Mouse (Mus musculus) heart, embryonic 16.5 days (tissue): ENCODE measurements at regions not wholly inside any gene's neighbourhood (a gene's known extent, or its start where the extent isn't known, plus 50 kb on each side); places are given as distances from the start of the nearest gene placed in this dataset.

ENCODE experiments used
- ATAC-seq: fragments of 200-750 bp; cut with Nextera tagmentation; replicated peaks from 2 replicates; pipeline ENCODE4 v1.8.0; 2017; ENCODE audit warnings: moderate number of reproducible peaks; ENCODE audit not compliant: insufficient read depth, low FRiP score; ENCODE audit errors: extremely low read depth
- H3K27ac ChIP-seq: fragments of 300-500 bp; sonication (generic); 2 replicates; pipeline ENCODE4 v1.5.1; 2014; ENCODE audit warnings: mild to moderate bottlenecking, low read length, control low read depth, moderate library complexity
- H3K27me3 ChIP-seq: fragments of 300-500 bp; sonication (generic); 2 replicates; pipeline ENCODE4 v1.6.1; 2014; ENCODE audit warnings: low read length, mixed read lengths; ENCODE audit not compliant: control insufficient read depth, insufficient read depth
- H3K36me3 ChIP-seq: fragments of 300-500 bp; sonication (generic); 2 replicates; pipeline ENCODE4 v1.6.1; 2014; ENCODE audit not compliant: control insufficient read depth, insufficient read depth
- H3K4me1 ChIP-seq: fragments of 300-500 bp; sonication (generic); 2 replicates; pipeline ENCODE4 v1.6.1; 2014; ENCODE audit warnings: low read length, mixed read lengths; ENCODE audit not compliant: control insufficient read depth, insufficient read depth
- H3K4me2 ChIP-seq: fragments of 300-500 bp; sonication (generic); 2 replicates; pipeline ENCODE4 v1.6.1; 2014; ENCODE audit warnings: low read depth, mild to moderate bottlenecking, control low read depth, low read length
- H3K4me3 ChIP-seq: fragments of 300-500 bp; sonication (generic); 2 replicates; pipeline ENCODE4 v1.5.1; 2014; ENCODE audit warnings: mild to moderate bottlenecking, control low read depth, low read length
- H3K9ac ChIP-seq: fragments of 300-500 bp; sonication (generic); 2 replicates; pipeline ENCODE4 v1.6.1; 2014; ENCODE audit warnings: low read length, control low read depth
- H3K9me3 ChIP-seq: fragments of 300-500 bp; sonication (generic); replicated peaks from 2 replicates; pipeline ENCODE4 v1.6.1; 2016; ENCODE audit warnings: low read length; ENCODE audit not compliant: control insufficient read depth
- WGBS: fragments of 180-500 bp; shearing (Covaris S2); extraction: QIAGEN DNeasy Blood & Tissue Kit; methylation state at CpG from one replicate; pipeline ENCODE4 v1.1.7; 2014; 5-methylcytosine and 5-hydroxymethylcytosine counted together

DNA sequence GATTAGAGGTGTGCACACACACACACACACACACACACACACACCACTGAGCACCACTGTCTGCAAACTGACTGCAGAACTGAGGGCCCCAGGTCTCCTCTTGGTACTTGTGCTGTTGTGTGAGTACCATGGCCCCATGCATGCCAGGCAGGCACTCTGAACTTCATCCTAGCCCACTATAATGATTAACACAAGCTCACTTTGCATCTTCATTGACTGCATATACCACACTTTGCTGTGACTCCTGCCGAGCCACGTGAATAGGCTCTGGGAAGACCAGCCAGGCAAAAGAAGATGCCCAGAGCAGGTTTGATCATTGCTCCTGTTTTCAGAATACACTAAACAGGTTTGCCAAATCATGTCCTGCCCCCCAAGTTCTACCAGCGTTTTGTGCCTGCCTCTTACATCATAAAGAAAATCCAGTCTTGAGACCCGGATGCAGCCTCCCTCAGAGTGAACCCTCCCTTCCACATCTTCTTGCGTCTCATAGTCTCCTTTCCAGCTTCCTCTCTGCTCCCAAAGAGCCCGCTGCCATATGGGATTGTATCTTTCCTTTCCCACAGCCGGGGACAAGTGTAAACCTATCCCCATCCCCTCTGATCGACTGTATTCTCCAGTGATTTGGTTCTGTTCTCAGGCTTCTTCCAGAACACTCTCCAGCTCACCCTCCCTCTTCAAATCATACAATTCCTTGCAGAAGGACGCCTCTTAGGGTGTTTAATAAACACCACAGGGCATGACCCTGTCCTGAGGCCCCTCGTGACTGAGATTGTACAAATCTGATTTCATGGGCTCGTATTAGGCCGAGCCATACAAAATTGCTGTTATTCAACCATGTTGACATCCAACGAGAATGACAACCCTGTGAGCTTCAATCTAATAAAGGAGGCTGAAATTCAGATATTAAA lies 215.6 kb upstream of the Jarid2 start:
- no peak overlapping the region for H3K4me2 ChIP-seq
- no peaks in the 10 kb centered on the region for H3K36me3 ChIP-seq
- no peak overlapping the region for H3K9ac ChIP-seq
- no peaks in the 10 kb centered on the region for H3K4me1 ChIP-seq
- H3K27me3 ChIP-seq: no peaks in the 10 kb centered on the region
- WGBS: 79% methylated on average over 13 of the region's 13 CpGs
- no peak overlapping the region for H3K27ac ChIP-seq
- no peak for ATAC-seq
- H3K4me3 ChIP-seq: no peak overlapping the region
- H3K9me3 ChIP-seq: no peaks in the 10 kb centered on the region

DNA sequence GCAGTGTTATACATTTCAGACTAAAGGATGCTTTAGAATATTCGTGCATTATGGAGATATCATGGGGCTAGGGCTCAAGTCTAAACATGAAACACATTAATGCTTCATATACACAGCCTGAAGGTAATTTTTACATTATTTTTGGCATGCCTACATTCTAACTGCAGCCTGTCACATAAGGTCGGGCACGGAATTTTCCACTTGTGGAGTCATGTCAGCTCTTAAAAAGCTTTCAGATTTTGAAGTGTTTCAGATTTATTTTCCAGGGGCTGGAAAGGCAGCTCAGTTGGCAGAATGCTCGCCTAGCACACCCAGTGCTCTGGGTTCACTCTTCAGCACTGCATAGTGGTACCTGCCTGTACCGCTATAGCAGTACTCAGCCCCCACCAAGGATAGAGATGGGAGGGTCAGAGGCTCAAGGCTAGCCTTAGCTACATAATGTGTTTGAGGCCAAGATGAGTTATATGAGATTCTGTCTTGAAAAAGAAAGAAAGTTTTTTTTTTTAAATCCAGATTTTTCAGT lies 214.6 kb upstream of the Jarid2 start:
- Histone ChIP-seq H3K27me3 (no peaks in the 10 kb centered on the region), H3K4me2 (no peak overlapping the region), H3K36me3 (no peaks in the 10 kb centered on the region), H3K4me1 (no peaks in the 10 kb centered on the region), H3K27ac (no peak overlapping the region), H3K9ac (no peak overlapping the region), H3K9me3 (no peaks in the 10 kb centered on the region), H3K4me3 (no peak overlapping the region)
- WGBS: 52% methylated on average over 5 of the region's 5 CpGs
- ATAC-seq: no peak

DNA sequence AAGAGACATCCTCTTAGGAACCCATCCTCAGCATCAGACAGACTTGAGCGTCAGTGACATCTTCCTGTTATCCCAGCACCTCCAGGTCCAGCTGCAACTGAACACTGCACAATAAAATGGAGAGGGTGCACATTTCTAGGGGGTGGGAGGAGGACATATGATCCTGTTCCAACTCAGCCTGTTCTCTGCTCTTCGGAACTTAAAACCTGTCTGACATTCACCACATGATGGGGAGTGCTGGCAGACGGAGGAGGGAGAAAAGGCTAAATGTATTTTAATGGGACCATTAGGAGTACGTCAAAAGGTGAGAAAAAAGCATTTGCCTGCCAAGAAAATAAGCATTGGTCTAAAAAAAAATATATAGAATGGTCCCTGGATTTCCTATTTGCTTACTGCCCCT lies 212.4 kb upstream of the Jarid2 start:
- no peak for ATAC-seq
- 78% methylated on average over 4 of the region's 4 CpGs for WGBS

DNA sequence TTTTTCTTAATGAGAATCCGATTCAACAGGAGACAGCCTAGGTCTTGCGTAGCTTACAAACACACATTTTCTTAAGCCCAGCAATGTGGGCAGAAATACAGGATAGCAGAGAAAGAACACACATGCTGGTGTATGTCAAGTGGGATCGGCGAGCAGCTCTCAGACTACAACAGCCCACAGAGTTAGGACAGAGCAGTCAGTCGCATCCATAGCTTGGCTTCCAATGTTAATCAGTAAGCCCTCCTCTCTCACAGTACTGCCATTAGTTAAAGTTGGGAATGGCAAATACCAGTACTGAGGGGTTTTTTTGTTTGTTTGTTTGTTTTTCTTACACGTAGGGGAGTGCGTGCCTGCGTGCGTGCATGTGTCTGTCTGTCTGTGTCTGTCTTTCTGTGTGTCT lies 212.0 kb upstream of the Jarid2 start:
- no peak overlapping the region for H3K27ac ChIP-seq
- no peak overlapping the region for H3K4me3 ChIP-seq
- H3K9ac ChIP-seq: no peak overlapping the region
- H3K9me3 ChIP-seq: no peaks in the 10 kb centered on the region
- 86% methylated on average over 9 of the region's 9 CpGs for WGBS
- no peaks in the 10 kb centered on the region for H3K36me3 ChIP-seq
- no peak overlapping the region for H3K4me2 ChIP-seq
- ATAC-seq: no peak
- H3K4me1 ChIP-seq: no peaks in the 10 kb centered on the region
- no peaks in the 10 kb centered on the region for H3K27me3 ChIP-seq

More for the DNA sequence above, 212.4 kb upstream of the Jarid2 start:
- Histone ChIP-seq H3K36me3 (no peaks in the 10 kb centered on the region), H3K4me3 (no peak overlapping the region), H3K9me3 (no peaks in the 10 kb centered on the region), H3K27me3 (no peaks in the 10 kb centered on the region), H3K9ac (no peak overlapping the region), H3K27ac (no peak overlapping the region), H3K4me1 (no peaks in the 10 kb centered on the region), H3K4me2 (no peak overlapping the region)

DNA sequence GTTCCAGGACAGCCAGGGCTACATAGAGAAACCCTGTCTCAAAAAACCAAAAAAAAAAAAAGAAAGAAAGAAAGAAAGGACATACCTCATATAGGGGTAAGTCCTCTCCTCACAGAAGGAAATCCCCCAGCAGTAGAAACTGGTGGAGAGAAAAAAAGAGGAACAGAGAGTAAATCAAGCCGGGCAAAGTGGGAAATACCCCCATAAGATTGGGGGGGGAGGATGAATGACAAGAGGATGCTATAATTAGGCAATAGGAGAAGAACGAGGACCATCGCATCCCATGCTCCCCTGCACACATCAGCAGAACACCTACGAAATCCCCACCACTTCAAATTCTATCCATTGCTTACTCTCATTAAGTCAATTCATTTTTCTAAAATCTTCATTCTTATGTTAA lies 211.1 kb upstream of the Jarid2 start:
- Histone ChIP-seq H3K4me3 (no peak overlapping the region), H3K9me3 (no peaks in the 10 kb centered on the region), H3K4me2 (no peak overlapping the region), H3K27ac (no peak overlapping the region), H3K9ac (no peak overlapping the region), H3K4me1 (no peaks in the 10 kb centered on the region), H3K27me3 (no peaks in the 10 kb centered on the region), H3K36me3 (no peaks in the 10 kb centered on the region)
- ATAC-seq: no peak
- 73% methylated on average over 4 of the region's 4 CpGs for WGBS

DNA sequence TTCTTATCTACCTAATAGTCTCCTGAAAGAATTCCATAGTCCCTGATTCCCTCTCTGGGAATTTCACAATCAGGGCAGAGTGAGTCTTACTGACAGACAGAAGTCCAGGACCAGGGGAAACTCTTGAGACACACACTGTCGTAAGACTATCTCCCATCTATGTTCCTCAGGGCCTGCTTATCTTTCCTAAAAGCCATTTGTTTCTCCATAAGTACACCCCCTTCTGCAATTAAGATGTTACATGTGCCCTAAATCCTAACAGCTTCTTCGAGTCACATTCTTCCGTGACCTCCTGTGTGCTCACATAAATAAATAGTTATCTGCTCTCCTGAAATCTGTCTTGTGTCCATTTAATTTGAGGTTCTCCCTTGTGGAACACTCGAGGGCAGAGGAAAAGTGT lies 205.8 kb upstream of the Jarid2 start:
- 55% methylated on average over 4 of the region's 4 CpGs for WGBS
- Histone ChIP-seq H3K4me2 (no peak overlapping the region), H3K4me3 (no peak overlapping the region), H3K27ac (no peak overlapping the region), H3K4me1 (no peaks in the 10 kb centered on the region), H3K36me3 (no peaks in the 10 kb centered on the region), H3K27me3 (no peaks in the 10 kb centered on the region), H3K9me3 (no peaks in the 10 kb centered on the region), H3K9ac (no peak overlapping the region)
- no peak for ATAC-seq

DNA sequence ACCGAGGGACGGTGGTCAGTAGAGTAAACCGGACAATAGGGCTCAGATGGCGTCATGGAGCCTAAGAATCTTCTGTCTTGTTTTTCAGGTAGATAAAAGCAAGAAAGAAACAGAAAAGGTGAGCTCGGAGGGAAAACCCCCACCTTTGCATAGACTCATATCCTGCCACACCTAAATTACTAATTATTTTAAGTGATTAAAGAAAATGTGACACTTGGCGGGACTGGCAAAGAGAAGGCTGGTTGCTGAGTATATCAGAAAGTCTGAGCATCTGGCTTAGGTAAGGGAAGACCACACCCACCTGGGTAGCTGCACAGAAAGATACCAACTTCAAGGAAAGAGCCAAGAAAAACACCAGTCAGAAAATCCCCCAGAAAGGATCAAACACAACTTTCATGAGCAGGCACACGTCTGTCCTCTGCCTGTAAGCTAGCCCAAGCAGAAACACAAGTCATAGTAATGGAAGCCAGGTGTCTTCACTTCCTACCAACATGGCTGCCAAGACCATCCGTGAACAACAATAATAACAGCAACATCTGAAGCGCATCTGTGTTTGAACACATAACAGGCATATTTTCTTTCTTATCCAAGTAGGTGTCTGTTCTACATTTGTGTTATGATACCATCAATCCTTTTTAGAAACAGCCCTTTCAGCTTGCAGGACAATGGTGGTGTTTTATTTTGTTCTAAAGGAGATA lies 198.3 kb upstream of the Jarid2 start:
- Histone ChIP-seq H3K4me2 (no peak overlapping the region), H3K27me3 (no peaks in the 10 kb centered on the region), H3K4me3 (no peak overlapping the region), H3K9me3 (no peaks in the 10 kb centered on the region), H3K4me1 (no peaks in the 10 kb centered on the region), H3K9ac (no peak overlapping the region), H3K27ac (no peak overlapping the region), H3K36me3 (no peaks in the 10 kb centered on the region)
- no peak for ATAC-seq
- 81% methylated on average over 9 of the region's 9 CpGs for WGBS

DNA sequence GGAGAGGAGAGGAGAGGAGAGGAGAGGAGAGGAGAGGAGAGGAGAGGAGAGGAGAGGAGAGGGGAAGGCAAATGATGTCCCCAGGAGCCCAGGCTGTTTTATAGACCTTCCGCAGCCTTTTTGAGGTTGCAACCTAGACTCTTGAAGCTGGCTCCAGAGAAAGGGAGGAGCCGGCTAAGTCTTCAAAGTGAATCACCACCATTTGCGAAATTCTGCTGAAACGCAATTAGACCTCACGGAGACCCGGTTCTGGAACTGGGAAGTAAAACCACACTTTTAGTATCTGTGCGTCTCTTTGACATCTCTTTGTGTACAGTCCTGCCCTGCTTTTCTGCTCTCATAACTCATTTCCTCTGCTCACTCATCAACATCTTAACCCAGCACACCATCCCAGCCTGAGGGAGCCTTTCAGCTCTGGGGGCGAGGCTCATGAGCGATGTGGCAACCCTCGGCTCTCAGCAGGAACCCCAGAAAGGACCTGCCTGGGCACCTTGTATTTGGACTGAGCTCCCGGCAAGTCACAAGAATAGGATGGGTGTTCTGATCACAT lies 196.6 kb upstream of the Jarid2 start:
- Histone ChIP-seq H3K27me3 (no peaks in the 10 kb centered on the region), H3K9me3 (no peaks in the 10 kb centered on the region), H3K9ac (no peak overlapping the region), H3K4me2 (no peak overlapping the region), H3K36me3 (no peaks in the 10 kb centered on the region), H3K4me1 (no peaks in the 10 kb centered on the region), H3K27ac (no peak overlapping the region), H3K4me3 (no peak overlapping the region)
- ATAC-seq: no peak
- 83% methylated on average over 11 of the region's 11 CpGs for WGBS

DNA sequence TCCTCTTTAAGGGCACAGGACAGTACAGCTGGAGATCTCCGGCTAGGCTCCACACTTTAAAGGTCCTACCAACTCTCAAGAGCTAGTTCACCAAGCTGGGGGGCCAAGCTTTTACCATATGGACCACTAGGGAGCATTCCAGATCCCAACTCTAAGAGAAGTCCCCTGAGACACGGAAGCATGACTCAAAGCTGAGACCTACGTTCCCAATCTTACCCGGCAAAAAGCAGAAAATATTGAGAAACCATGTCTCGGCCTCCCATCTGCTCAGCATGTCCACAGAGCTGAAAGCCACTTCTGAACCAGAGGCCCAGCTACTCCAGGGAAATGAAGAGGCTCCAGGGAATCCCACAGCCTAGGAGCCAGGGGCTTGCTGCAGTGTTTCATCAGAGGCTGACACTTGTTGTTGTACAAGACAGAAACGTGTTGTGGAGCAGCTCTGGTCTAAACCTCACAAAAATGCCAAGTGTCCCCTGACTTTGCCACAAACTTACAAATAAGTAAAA lies 194.6 kb upstream of the Jarid2 start:
- no peaks in the 10 kb centered on the region for H3K4me1 ChIP-seq
- H3K27me3 ChIP-seq: no peaks in the 10 kb centered on the region
- 87% methylated on average over 6 of the region's 6 CpGs for WGBS
- no peak overlapping the region for H3K4me2 ChIP-seq
- H3K36me3 ChIP-seq: no peaks in the 10 kb centered on the region
- ATAC-seq: no peak
- H3K9ac ChIP-seq: no peak overlapping the region
- H3K27ac ChIP-seq: no peak overlapping the region
- H3K4me3 ChIP-seq: no peak overlapping the region
- no peaks in the 10 kb centered on the region for H3K9me3 ChIP-seq
